Mouse (Mus musculus) left cerebral cortex, adult 8-10 months (tissue): ENCODE results near the gene Prl6a1. TPM values are rescaled to one million over a fixed set of nuclear protein-coding genes. Genes with fewer than 3 reads are reported as not detected.

ENCODE experiments used
- DNase-seq, 2 experiments: peaks; one replicate each; pipeline ENCODE4 v3.0.0; 2022; ENCODE audit warnings: low spot score in 2 of 2
- total RNA-seq, 4 experiments: library from RNA; stranded (reverse); gene quantifications; 2 replicates each; pipeline ENCODE4 v1.2.4; 2022

The Prl6a1 gene
- not detected for total RNA-seq

DNA sequence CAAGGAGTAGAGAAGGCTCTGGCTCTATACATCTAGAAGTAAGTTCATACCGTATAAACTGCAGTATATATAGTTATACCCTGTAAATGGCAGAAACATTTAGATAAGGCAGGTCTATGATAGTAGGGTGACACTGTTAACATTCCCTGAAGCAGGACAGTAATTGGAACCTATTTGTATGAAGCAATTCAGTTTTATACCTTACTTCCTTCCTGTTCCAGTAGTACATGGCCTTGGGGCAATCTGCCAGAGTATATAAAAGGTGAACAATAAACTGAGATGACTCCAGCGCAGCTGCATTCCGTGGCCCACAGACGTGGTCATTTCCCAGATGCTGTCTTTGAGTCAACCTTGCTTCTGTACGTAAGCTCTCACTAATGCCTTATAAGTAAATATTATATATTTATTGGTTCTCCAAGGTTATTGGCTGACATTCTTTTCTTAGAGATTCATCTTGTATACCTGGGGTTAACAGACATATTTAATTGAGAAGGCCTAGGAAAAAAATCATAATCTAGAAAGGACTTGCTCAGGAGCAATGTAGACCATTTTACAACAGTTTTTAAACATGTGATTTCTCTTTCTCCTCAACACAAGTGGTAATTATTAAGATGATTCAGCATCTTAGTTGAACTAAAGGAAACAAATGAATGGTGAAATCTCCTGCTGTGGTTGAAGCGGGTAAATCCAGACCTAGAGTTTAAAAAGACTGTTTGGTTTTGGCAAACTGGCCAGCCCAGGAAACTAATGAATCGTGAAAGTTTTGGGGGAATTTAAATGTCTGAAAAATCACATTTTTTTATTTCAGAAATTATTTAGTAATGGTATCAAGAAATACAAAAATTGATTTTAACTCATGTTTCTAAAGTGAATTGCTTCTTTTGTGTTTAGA, at the start of gene Prl6a1:
Gene Prl6a1, plus strand, starts transcription at position 294 of the 892 bp plus-strand sequence.
- DNase-seq = no peak

DNA sequence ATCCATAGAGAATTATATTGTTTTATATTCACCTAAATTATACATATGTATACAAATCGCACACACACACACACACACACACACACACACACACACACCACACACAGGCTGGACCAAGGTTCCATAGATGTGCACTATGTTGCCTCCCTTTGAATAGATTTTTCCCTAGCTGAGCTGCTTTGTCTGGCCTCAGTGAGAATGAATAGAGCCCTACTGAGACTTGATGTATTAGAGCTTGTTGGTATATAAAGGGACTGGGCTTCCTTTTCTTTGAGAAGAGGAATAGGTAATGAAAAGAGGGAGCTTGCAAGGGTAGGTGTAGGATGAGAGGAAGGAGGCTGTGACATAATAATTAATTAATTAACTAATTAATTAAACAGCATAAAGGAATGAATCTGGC, 22.6 kb downstream of the Prl6a1 start:
- DNase-seq = no peak

DNA sequence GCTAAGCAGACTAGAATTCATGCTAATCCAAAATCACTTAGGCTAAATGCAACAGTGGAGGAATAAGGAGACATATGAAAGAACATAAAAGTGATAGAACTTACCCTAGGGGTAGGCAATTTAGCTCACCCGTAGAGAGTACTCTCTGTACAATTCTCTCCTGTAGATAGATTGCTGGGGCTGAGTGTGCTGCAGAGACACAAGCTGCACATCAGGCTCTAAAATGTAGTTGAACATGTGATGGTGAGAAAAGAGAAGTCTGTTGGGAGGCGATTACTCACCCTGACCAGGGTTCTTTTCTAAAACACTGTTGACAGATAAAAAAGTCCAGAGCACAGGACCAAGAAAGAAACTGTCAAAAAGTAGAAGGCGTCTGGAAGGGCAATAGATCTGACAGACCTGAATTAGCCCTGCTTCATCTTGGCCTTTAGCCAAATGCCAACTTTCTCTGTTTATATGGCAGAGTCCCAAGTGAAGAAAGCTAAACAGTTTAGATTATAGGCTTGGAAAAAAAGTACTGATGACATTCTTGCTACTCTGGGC, 30.4 kb downstream of the Prl6a1 start:
- DNase-seq = no peak

DNA sequence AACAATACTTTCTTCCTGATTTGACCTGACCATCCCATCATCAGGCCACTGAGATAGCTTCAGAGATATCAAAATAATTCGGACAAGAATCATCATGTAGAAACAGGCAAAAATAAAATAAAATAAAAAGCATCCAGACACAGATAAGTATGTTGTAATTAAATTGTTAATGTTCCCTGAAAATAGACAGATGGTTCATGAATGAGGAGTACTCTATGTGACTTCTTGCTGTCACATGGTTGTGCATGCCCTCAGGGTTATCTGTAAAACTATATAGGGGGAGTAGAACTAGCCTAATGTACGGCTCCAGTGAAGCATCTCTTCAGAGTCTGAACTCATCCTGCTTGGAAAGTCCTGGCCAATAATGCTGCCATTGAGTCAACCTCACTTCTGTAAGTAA, 32.9 kb downstream of the Prl6a1 start, which contains the start of gene Prl8a2:
Gene Prl8a2, plus strand, starts transcription at position 301 of the 400 bp plus-strand sequence.
- DNase-seq = no peak

Other genes starting within 250 kb of the Prl6a1 start
- gene Prl3d1, start 218.4 kb upstream of the Prl6a1 start, total RNA-seq = not detected
- not detected for gene Prl3d2, start 190.9 kb upstream of the Prl6a1 start, total RNA-seq
- not detected for gene Prl3d3, start 155.8 kb upstream of the Prl6a1 start, total RNA-seq
- gene Prl3c1, start 116.0 kb upstream of the Prl6a1 start, total RNA-seq = not detected
- gene Prl3b1, start 70.8 kb upstream of the Prl6a1 start, total RNA-seq = not detected
- gene Prl3a1, start 53.2 kb upstream of the Prl6a1 start, total RNA-seq = not detected
- gene Prl8a2, start 33.0 kb downstream of the Prl6a1 start, total RNA-seq = not detected
- not detected for gene Prl2b1, start 78.2 kb downstream of the Prl6a1 start, total RNA-seq
- not detected for gene Prl8a6, start 126.1 kb downstream of the Prl6a1 start, total RNA-seq
- not detected for gene Prl8a8, start 200.6 kb downstream of the Prl6a1 start, total RNA-seq